Comparison of ENCODE assay signal across 25 mouse cellular contexts in genomic region chr6:86623201-86623600, GRCm38 (mm10). TPM values are rescaled to one million over a fixed set of nuclear protein-coding genes. Genes with fewer than 3 reads are reported as not detected.
DNase-seq lines count a peak whose midpoint lies in the region; ATAC-seq lines count a peak whose summit lies in the region.
"Had no signal": no experiment of that assay in that cellular context is flagged by ENCODE, and none has a peak within 500 bp of the region (broad histone marks: within the 10 kb centered on the region; RNA-seq: fewer than 3 reads in every experiment).

No protein-coding gene starts in this region.

- no peaks in the 10 kb centered on the region for H3K9me3 ChIP-seq in lung, embryonic 16.5 days (ENCODE audit: control insufficient read depth, low read length)
- H3K9me3 ChIP-seq: embryonic facial prominence, embryonic 15.5 days; forebrain, embryonic 10.5 days; forebrain, embryonic 15.5 days; G1E; hindbrain, embryonic 15.5 days had no signal

- no peak overlapping the region for H3K4me3 ChIP-seq in lung, embryonic 16.5 days (ENCODE audit: low read length)
- H3K4me3 ChIP-seq: embryonic facial prominence, embryonic 15.5 days; erythroblast, embryonic 14.5 days; forebrain, embryonic 10.5 days; forebrain, embryonic 15.5 days; heart, adult 2 months; hindbrain, embryonic 15.5 days had no signal

- H3K4me1 ChIP-seq in lung, embryonic 16.5 days (replicated peaks; ENCODE audit: control insufficient read depth, insufficient read depth, low read length) = peaks cover 4% of the 10 kb centered on the region
- H3K4me1 ChIP-seq: hindbrain, embryonic 15.5 days had no signal

- no peak overlapping the region for H3K27ac ChIP-seq in lung, embryonic 16.5 days (ENCODE audit: low read length)
- H3K27ac ChIP-seq: forebrain, embryonic 10.5 days; forebrain, embryonic 15.5 days; heart, adult 2 months; hindbrain, embryonic 15.5 days had no signal

- 0 out of 2 replicates have a peak overlapping the region, but pooled peaks have one; percentile 20 for H3K9ac ChIP-seq in lung, embryonic 16.5 days (ENCODE audit: low read length)
- H3K9ac ChIP-seq: embryonic facial prominence, embryonic 15.5 days; forebrain, embryonic 15.5 days; hindbrain, embryonic 15.5 days had no signal

- H3K27me3 ChIP-seq in lung, embryonic 16.5 days (ENCODE audit: control insufficient read depth, insufficient read depth, low read depth, low read length) = no peaks in the 10 kb centered on the region
- H3K27me3 ChIP-seq: embryonic facial prominence, embryonic 15.5 days; forebrain, embryonic 15.5 days; hindbrain, embryonic 15.5 days had no signal

- 68% methylated on average over 4 of the region's 4 CpGs for WGBS in lung, embryonic 16.5 days

- H3K36me3 ChIP-seq in lung, embryonic 16.5 days (ENCODE audit: control insufficient read depth, insufficient read depth, low read length) = no peaks in the 10 kb centered on the region
- H3K36me3 ChIP-seq: embryonic facial prominence, embryonic 15.5 days; forebrain, embryonic 10.5 days; forebrain, embryonic 15.5 days; G1E; hindbrain, embryonic 15.5 days had no signal

- no peak overlapping the region for H3K4me2 ChIP-seq in lung, embryonic 16.5 days (ENCODE audit: low read depth, low read length)
- H3K4me2 ChIP-seq: embryonic facial prominence, embryonic 15.5 days; forebrain, embryonic 15.5 days; heart, embryonic 11.5 days; hindbrain, embryonic 15.5 days had no signal

- DNase-seq in cerebellum, adult 11-12 months = peak; percentile 38
- DNase-seq in cerebellum, postnatal 4 days (ENCODE audit: low spot score in 2 of 2) = no peak
- no peak for DNase-seq in lung, postnatal 36 days
- peak; percentile 31 to 34 for DNase-seq in cerebellum, postnatal 36 days
- no peak for DNase-seq in adipocyte (ENCODE audit: low spot score)
- no peak for DNase-seq in Muller cell, postnatal 12 days (ENCODE audit: inconsistent ontology term)
- DNase-seq: adrenal gland, adult 2 months; adrenal gland, postnatal 36 days; B cell, adult 2 months; embryo, embryonic 11 days; gastrocnemius, postnatal 10 days; heart, adult 2 months; heart, postnatal 36 days; kidney, adult 2 months had no signal

- no peak for ATAC-seq in lung, embryonic 16.5 days (ENCODE audit: low read depth)
- ATAC-seq in frontal cortex, adult (ENCODE audit: low TSS enrichment) = no peak
- ATAC-seq: CD4-positive, CD25-positive, alpha-beta regulatory T cell, adult 4 months; forebrain, embryonic 15.5 days; intestine, embryonic 16.5 days had no signal

RNA-seq across cellular contexts. Expression of gene Asprv1, which starts 4.8 kb away (rescaled TPM):
- 1.0 and 5.3 TPM in 2 replicates for polyA plus RNA-seq in lung, embryonic 16.5 days (2015; fragmentation: Nextera tagmentation; extraction: Ambion mirVana)
- polyA plus RNA-seq: erythroblast, embryonic 14.5 days; G1E; heart, embryonic 11.5 days had no signal

RNA-seq across cellular contexts. Expression of gene Mxd1, which starts 45.8 kb away (rescaled TPM):
- 15.2 and 15.5 TPM in 2 replicates for polyA plus RNA-seq in lung, embryonic 16.5 days (2015; fragmentation: Nextera tagmentation; extraction: Ambion mirVana)

Comparison
In these comparisons a context has a peak if more than half of its experiments do, and no peak if none do; other contexts are left out.
1. DNase-seq: peak in cerebellum, adult 11-12 months (single experiment) and cerebellum, postnatal 36 days (2 of 2); none in cerebellum, postnatal 4 days (0 of 2), lung, postnatal 36 days (single experiment), adipocyte (single experiment) and Muller cell, postnatal 12 days (single experiment).